Mouse (Mus musculus) yolk sac, embryonic 10.5 days (tissue): ENCODE data around the gene Erc2.

Experiments used
- DNase-seq: peaks from one replicate; pipeline ENCODE4 v3.0.0-alpha.2; 2017; ENCODE audit warnings: low spot score

The Erc2 gene

GRCm38 (mm10) chr14:28181070-28181825, 559.0 kb downstream of the Erc2 start:
- DNase-seq, result no peak

DNA sequence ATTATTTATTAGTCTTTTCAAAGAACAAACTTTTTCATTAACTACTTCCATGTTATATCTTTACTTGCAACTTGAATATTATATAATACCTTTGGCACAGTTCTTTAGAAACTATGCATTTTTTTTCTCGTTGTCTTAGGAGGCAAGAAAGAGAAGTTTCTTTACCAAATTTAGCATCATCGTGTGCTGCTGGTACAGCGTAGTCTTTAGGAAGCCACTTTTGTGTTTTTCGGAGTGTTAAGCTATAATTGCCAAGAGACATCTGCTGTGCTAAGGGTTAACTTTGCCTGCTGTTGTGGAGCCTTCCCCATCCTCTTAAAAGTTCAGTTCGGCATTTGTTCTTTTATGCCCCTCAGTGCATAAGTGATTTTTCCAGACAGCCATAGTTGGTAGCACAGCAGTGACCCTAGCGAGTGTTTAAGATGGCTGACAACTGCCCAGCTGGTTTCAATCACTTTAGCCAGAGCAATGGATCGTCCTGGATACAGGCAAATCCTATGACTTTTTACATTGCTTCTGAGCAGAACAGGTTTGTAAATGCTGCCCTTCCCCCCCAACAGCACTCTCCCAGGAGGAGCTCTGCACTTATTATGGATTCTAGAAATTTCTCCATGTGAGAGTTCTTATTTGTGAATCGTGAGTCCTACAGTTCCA, 570.6 kb downstream of the Erc2 start:
- DNase-seq, result no peak

DNA sequence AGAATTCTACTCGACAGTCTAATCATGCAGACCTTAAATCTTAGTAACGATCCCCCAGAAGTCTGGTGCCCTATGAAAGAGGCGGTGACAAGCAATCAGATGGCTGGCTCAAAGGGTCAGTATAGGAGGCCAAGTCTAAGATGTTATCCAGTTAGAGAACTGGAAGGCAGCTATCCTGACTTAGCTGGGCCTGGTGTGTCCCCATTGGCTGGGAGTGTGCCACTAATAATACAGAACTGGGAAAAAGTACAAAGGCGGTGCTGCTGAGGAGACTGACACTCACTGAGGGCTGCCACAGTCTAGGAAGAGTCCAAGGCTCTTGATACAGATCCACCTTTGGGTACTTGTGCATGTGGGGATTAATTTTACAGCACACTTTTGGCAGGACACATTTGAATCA, 581.6 kb downstream of the Erc2 start:
- DNase-seq, result no peak

DNA sequence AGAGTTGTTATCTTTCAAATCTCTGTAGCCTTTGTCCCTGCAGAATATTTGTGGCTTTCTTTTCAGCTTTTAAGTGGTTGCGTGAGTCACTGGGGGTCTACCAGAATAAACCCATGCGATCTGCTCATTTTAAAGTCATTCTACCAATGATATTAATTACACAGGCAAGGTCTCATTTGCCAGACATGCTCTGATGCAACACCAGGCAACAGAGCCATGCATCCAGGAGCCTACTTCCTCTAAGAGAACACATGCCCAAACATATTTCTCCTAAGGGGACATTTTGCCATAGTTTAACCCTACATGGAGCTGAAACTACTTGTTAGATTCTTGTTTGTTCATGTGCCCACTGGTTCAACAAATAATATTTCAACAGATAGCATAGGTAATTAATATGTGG, 584.1 kb downstream of the Erc2 start:
- DNase-seq, result no peak

DNA sequence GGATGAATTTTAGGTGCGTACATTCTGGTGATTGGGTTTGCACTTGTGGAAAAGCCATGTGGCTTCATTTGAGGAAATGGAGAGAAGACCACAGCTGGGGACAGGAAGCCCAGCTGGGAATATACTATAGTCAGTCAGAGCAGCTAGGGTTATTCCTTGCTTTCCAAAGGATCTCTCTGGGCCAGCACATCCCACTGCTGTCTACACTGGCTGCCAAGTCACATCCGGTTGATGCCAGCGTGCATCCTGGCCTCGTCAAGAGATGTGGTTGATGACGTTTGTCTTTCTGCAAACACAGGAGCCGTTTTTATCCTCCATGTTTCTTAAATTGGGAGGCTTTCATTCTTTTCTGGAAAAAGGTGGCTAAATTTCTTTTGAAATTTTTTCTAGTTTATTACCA, 603.3 kb downstream of the Erc2 start:
- DNase-seq, result no peak

DNA sequence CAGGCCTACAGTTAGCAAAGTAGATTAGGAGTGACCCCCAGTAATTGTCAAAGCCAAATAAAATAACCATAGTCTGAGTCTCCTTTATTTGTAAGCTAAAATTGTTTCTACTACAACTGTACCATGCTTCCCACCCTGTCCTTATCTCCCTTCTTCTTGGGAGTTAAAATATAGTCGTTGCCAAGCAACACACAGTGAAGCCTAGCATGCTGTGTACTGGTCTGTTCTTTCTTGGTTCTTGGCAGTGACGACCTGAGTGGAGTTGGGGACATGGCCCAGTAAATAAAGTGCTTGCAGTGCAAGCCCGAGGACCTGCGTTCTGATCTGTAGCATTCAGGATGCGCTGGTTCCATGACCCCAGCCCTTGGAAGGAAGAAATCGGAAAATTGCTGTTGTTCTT, 608.3 kb downstream of the Erc2 start:
- DNase-seq, result no peak

DNA sequence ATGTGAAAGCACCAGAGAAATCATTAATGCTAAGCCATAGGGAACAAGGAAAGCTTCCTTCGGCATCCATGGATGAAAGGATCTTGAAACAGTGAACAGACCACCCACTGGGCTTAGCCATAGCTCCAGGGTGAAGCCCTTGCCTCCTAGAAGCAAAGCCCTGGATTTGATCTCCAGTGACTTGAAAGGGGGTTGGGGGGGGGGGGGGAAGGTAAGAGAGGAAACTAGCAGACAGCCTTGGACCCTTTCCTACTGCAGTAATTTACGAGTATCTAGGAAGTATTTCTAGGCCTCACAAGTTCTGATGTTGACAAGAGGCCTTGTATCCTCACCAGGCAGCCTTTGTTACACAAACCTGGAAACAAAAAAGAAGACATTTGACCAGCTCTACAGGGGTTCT, 609.0 kb downstream of the Erc2 start:
- DNase-seq, result no peak

GRCm38 (mm10) chr14:28238336-28239048, 616.3 kb downstream of the Erc2 start:
- no peak for DNase-seq

DNA sequence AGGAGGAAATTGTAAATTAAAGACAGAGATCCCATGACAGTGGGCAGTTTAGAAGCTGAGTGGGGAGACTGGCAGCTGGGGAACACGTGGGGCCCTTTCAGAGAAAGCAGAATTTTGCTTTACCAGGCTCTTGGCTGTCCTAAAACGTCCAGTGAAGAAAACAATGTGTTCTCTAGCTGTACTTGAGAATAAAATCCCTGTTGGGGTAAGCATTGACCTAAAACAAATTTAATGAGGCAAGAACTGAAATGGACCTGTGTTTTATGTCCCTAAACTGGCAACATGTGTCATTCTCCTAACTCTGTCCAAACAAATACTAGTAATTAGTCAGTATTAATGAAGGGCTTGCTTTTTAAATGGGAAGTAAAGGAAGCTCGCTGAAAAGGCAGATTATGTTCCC, 617.9 kb downstream of the Erc2 start:
- DNase-seq, result no peak

- no peak for DNase-seq
These were observed 620.5 kb downstream of the Erc2 start for GRCm38 (mm10) chr14:28242743-28243142.

- DNase-seq, result no peak
These were observed 621.2 kb downstream of the Erc2 start for GRCm38 (mm10) chr14:28243474-28243873.

DNA sequence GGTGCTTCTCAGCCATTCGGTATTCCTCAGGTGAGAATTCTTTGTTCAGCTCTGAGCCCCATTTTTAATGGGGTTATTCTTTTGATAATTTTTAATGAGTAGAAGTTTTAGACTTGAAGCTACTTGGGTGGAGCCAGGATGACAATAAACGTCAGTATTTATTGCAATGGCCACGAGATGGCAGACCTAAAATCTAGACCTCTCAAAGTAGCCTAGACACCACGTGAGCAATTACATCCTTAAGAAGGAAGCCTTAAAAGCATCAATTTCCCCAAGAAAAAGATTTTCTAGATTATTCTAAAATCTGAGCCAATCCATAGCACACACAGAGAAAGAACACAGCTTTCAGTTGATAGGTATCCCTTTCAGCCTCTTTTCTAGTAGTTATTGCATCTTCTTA, 640.5 kb downstream of the Erc2 start:
- no peak for DNase-seq

- DNase-seq, result no peak
These were observed 645.1 kb downstream of the Erc2 start for GRCm38 (mm10) chr14:28267367-28267766.

GRCm38 (mm10) chr14:28271846-28272245, 649.6 kb downstream of the Erc2 start:
- no peak for DNase-seq

GRCm38 (mm10) chr14:28273669-28274068, 651.4 kb downstream of the Erc2 start:
- DNase-seq, result no peak

DNA sequence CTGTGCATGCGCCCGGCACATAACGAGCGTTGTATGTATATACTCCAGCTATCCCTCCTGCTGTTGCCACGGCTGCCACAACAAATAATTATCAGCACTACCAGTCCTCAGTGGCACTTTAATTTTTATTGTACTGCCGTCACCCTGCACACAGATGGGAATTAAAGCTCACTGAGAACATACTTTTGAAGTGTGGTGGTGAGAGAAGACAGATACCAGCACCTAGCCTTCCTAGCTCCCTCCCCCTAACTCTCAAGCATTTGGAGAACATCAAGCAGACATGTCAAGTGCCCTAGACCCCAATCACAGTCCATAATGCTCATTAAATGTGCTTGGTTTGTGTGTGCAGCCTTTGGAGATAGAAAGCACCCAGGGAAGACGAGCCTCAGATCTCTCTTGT, 652.6 kb downstream of the Erc2 start:
- no peak for DNase-seq

GRCm38 (mm10) chr14:28278951-28279350, 656.7 kb downstream of the Erc2 start:
- DNase-seq, result no peak

DNA sequence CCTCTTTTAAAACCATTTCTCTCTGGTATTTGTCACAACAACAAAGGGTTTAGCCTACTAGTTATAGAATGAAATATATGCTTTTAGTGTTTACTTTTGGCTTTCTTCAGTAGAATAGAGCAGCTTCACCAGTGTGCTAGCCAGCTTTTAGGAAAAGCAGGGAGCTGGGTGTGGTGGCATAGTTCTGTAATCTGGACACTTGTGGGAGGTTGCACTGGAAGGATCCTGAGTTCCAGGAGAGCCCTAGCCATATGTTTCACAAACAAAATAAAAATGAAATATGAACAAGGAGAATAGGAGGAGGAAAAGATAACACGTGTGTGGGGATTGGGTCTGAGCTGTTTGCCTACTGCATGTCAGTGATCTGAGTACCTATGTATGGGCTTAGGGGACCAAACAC, 658.1 kb downstream of the Erc2 start:
- no peak for DNase-seq

DNA sequence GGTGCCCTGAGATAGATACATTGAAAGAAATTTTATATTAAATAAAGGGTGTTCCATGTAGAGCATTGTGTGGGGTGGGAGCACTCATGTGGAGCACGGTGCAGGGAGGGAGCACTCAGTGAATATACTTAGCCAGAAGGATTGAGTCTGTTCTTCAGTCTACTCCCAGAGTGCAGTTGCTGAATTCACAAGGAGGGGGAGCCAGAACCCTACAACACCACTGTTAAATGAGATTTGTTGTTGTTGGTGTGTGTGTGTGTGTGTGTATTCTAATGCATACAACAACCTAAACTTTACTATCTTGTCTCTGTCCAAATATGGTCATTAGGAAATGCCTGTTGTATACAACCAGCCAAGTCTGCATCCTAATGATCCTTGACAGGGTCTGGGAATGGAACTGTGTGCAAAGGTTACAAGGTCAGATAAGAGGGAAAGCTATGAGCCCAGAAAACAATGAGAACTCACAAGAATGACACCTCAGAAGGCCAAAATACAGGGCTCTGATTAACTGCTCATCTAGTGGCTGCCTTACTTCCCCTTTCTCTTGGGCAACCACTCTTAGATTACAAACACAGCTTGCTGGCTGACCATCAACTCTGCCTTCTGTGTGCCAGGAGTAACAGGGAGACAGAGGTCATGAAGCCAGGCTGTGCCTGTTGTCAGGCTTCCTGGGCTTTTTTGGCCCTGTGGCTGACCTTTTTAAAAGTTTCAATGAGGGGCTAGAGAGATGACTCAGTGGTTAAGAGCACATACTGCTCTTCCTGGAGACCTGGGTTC, 661.3 kb downstream of the Erc2 start:
- no peak for DNase-seq

DNA sequence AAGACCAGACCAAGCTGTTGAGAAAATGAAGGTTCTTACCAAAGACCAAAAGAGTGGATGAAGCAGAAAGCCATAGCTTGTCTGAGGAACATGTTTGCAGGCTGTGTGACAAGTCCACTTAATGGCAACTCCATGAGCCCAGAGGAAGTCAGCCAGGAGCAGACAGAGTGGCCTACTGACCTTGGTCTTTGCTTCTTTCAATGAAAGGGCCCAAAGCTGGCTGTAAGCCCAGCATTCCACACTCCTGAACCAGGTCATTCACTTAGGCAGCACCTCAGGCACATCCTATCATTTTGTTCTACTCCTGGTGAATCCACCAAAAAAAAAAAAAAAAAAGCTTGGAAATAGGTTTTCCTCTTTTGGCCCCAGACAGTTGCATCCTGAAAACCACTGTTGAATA, 664.3 kb downstream of the Erc2 start:
- no peak for DNase-seq

DNA sequence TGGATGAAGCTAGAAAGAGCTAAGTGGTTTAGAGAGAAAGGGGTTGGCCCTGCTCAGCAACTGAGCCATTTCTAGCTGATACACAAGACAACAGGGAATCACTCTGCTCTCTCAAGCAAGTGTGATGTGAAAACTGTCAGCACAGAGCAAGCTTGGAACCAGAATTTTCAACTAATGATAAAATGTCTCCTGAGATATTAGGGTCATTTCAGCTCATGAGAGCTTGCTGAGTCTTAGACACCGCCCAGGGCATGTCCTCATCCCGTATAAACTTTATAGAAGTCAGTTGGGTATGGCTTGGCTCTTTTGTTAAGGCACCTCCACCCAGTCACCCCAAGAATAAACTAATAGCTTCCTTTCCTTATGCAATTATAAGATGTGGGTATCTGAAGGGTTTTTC, 666.0 kb downstream of the Erc2 start:
- no peak for DNase-seq

DNA sequence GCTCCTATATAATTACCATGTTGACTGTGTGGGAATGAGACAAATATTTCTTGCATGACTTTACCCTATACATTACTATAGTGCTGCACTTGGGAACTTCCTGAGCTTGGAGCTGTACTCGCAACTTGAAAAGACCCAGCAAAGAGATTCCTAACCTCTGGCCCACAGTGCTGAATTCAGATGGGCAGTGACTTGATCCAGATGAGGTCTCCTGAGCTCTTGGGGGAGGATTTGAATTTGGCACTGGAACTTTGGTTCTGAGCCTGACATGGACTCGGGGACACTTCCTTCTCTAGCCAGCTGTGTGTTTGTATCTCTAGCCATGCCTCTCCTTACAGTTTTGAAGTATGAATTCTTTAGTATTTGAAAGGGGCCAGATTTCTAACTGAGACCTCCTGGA, 666.7 kb downstream of the Erc2 start:
- no peak for DNase-seq

DNA sequence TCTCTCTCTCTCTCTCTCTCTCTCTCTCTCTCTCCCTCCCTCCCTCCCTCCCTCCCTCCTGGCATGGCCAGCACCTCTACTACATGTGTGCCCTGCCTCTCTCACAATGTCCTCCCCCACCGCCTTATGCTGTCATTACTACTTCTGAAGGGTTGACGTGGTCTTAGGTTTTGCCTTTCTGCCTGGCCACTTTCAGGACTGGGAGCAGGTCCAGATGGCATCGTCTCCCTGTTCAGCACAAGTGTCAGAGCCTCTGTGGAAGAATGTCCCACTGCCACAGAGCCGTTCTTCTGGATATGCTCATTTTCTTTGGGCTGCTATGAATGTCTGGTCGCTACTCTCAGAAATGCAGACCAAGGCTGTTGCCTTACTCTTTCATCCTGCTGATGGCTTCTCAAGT, 671.7 kb downstream of the Erc2 start:
- no peak for DNase-seq
